Comparison of ENCODE assay signal across 9 mouse cellular contexts in genomic region chr16:8459098-8459497, GRCm38 (mm10). TPM values are rescaled to one million over a fixed set of nuclear protein-coding genes. Genes with fewer than 3 reads are reported as not detected.
DNase-seq lines count a peak whose midpoint lies in the region; ATAC-seq and TF ChIP-seq lines count a peak whose summit lies in the region.
"Had no signal": no experiment of that assay in that cellular context is flagged by ENCODE, and none has a peak within 500 bp of the region (broad histone marks: within the 10 kb centered on the region; RNA-seq: fewer than 3 reads in every experiment).

No protein-coding gene starts in this region.

- H3K27ac ChIP-seq in heart, adult 2 months: no peak overlapping the region
- no peak overlapping the region for H3K27ac ChIP-seq in CH12.LX (ENCODE audit: insufficient read depth, low read depth)

- H3K36me3 ChIP-seq in heart, adult 2 months (ENCODE audit: control insufficient read depth, insufficient read depth, low read length): no peaks in the 10 kb centered on the region
- H3K36me3 ChIP-seq in CH12.LX (replicated peaks in 1 of 2; ENCODE audit: control insufficient read depth in 1 of 2, insufficient read depth in 1 of 2, low read length in 1 of 2): no peaks in the 10 kb centered on the region

- dilution Hi-C loops in CH12.LX (cut with MboI; ENCODE audit: extremely low pct_ligation_motif_present, extremely low pct_unique_long_range_greater_than_20kb, low sequenced_read_pairs): no loop called here

- TF ChIP-seq POLR2A in heart, adult 2 months (IDR thresholded peaks at IDR 0.05; ENCODE audit: insufficient read depth, low read depth, low read length): no peak
- no peak for TF ChIP-seq POLR2A in CH12.LX (IDR thresholded peaks at IDR 0.05; ENCODE audit: low read depth, low read length)

- in situ Hi-C loops in CH12.LX (cut with MboI; ENCODE audit: low pct_ligation_motif_present, low pct_unique_long_range_greater_than_20kb, low sequenced_read_pairs): loop anchor here (5.0 kb wide), 1 partner anchor 47 kb away; no protein-coding TSS in a partner anchor

- H3K9ac ChIP-seq in heart, adult 2 months (ENCODE audit: low read depth, low read length): no peak overlapping the region
- H3K9ac ChIP-seq in CH12.LX (ENCODE audit: insufficient read depth, low read depth): no peak overlapping the region

- peak; percentile 84 for TF ChIP-seq CTCF in heart, adult 2 months (IDR thresholded peaks at IDR 0.05)
- TF ChIP-seq CTCF in CH12.LX (conservative IDR thresholded peaks at IDR 0.05 in 1 of 2, IDR thresholded peaks at IDR 0.05 in 1 of 2; ENCODE audit: low read depth in 2 of 2, low read length in 2 of 2): peak; percentile 87 to 99

- no peak for TF ChIP-seq EP300 in heart, adult 2 months (IDR thresholded peaks at IDR 0.05; ENCODE audit: insufficient read depth, low read depth, low read length)
- TF ChIP-seq EP300 in CH12.LX (IDR thresholded peaks at IDR 0.05; ENCODE audit: low read length): no peak

- H3K27me3 ChIP-seq in heart, adult 2 months (ENCODE audit: control insufficient read depth, insufficient read depth, low read length): no peaks in the 10 kb centered on the region
- H3K27me3 ChIP-seq in CH12.LX (replicated peaks): peaks cover 30% of the 10 kb centered on the region

- intact Hi-C loops in heart, adult 2 months (cut with DNase I): no loop called here

- ATAC-seq in megakaryocyte, adult 5-6 weeks (ENCODE audit: poor library complexity, severe bottlenecking): peak; percentile 92

- no peaks in the 10 kb centered on the region for H3K4me1 ChIP-seq in heart, adult 2 months (ENCODE audit: control insufficient read depth, insufficient read depth, low read length)
- peaks cover 0 to 3% of the 10 kb centered on the region in 2 experiments; a peak in 1 of 4 replicates for H3K4me1 ChIP-seq in CH12.LX (ENCODE audit: control insufficient read depth in 1 of 2, insufficient read depth in 2 of 2)

- 31% methylated on average over 6 of the region's 6 CpGs for WGBS in heart, adult 2 months

- peak; percentile 22 to 64 for DNase-seq in heart, adult 2 months
- no peak for DNase-seq in heart, adult 9 months (ENCODE audit: low spot score in 2 of 2)
- peak; percentile 73 for DNase-seq in CH12.LX (ENCODE audit: extremely low read depth)
- DNase-seq in c-Kit-positive CD71-negative TER-119-negative erythroid progenitor cells, embryonic 14.5 days (ENCODE audit: low read depth): peak; percentile 67
- DNase-seq in forelimb bud, embryonic 11.5 days (ENCODE audit: low read depth, low spot score): peak; percentile 70
- DNase-seq in layer of hippocampus, adult 18-20 months (ENCODE audit: low spot score in 2 of 2): peak; percentile 10 to 62
- DNase-seq in spleen, postnatal 4 days (ENCODE audit: low spot score in 2 of 2): peak; percentile 56 to 84

- H3K4me3 ChIP-seq in heart, adult 2 months: no peak overlapping the region
- no peak overlapping the region for H3K4me3 ChIP-seq in CH12.LX (replicated peaks in 1 of 3; ENCODE audit: low read depth in 2 of 3, low read length in 2 of 3, poor library complexity in 1 of 3)

- H3K4me2 ChIP-seq in CH12.LX (ENCODE audit: insufficient read depth, low read depth, poor library complexity, severe bottlenecking): no peak overlapping the region

- no peaks in the 10 kb centered on the region for H3K9me3 ChIP-seq in CH12.LX (replicated peaks; ENCODE audit: low read length)

- TF ChIP-seq RAD21 in CH12.LX (IDR thresholded peaks at IDR 0.05; ENCODE audit: low read depth, low read length): peak; percentile 68

- no peaks in the 10 kb centered on the region for H3K79me2 ChIP-seq in heart, adult 2 months (replicated peaks; ENCODE audit: control insufficient read depth, insufficient read depth, low read length)
- no peaks in the 10 kb centered on the region for H3K79me2 ChIP-seq in CH12.LX (replicated peaks; ENCODE audit: control insufficient read depth, extremely low read depth, insufficient read depth, poor library complexity, severe bottlenecking)

TF ChIP-seq in CH12.LX, 34 proteins besides CTCF, POLR2A, EP300 and RAD21:
- TF ChIP-seq NELFE (IDR thresholded peaks at IDR 0.05; ENCODE audit: low read depth, low read length): no peak
- peak; percentile 68 for TF ChIP-seq BHLHE40 (IDR thresholded peaks at IDR 0.05; ENCODE audit: low read depth, low read length)
- TF ChIP-seq KAT2A (IDR thresholded peaks at IDR 0.05; ENCODE audit: insufficient replicate concordance, low read length): no peak
- TF ChIP-seq HCFC1 (IDR thresholded peaks at IDR 0.05; ENCODE audit: low read depth, low read length): no peak
- TF ChIP-seq SMC3 (IDR thresholded peaks at IDR 0.05; ENCODE audit: low read depth, low read length): peak; percentile 42
- peak; percentile 17; the same call in 1 of the 2 replicates for TF ChIP-seq MAX (IDR thresholded peaks at IDR 0.05; ENCODE audit: low read length)
TF ChIP-seq in CH12.LX: peak in this region for 3.

RNA-seq across cellular contexts. Expression of gene Mettl22, which starts 11.5 kb away (rescaled TPM):
- total RNA-seq in heart, adult 2 months (2021): 10 to 100 TPM; 29.4 to 35.6 TPM
- 63.1 and 69.1 TPM in 2 replicates for polyA plus RNA-seq in heart, adult 2 months (2012; rRNA removed)
- 25.4 and 39.4 TPM in 2 replicates for total RNA-seq in CH12.LX (2012; rRNA removed)
- 48.6 and 64.2 TPM in 2 replicates for total RNA-seq in CH12.LX (2014; rRNA removed)
- polyA plus RNA-seq in CH12.LX (2012; ENCODE audit: insufficient read length, low read depth): 27.5 and 38.8 TPM in 2 replicates
- total RNA-seq in layer of hippocampus, adult 18-20 months (2021): 10 to 100 TPM; 26.4 TPM
- 2.9 and 6.1 TPM in 2 replicates for total RNA-seq in megakaryocyte, adult 5-6 weeks (2015)
- 2.7 and 4.5 TPM in 2 replicates for total RNA-seq in megakaryocyte, adult 5-6 weeks (2017)

RNA-seq across cellular contexts. Expression of gene Tmem114, which starts 34.2 kb away (rescaled TPM):
- total RNA-seq in heart, adult 2 months (2021): not detected
- polyA plus RNA-seq in heart, adult 2 months (2012; rRNA removed): not detected in 2 replicates
- total RNA-seq in CH12.LX (2012; rRNA removed) (not detected in 2 replicates), CH12.LX (2014; rRNA removed) (not detected in 2 replicates)
- not detected in 2 replicates for polyA plus RNA-seq in CH12.LX (2012; ENCODE audit: insufficient read length, low read depth)
- 1 to 10 TPM; 4.6 to 6.4 TPM for total RNA-seq in layer of hippocampus, adult 18-20 months (2021)
- not detected in 2 replicates for total RNA-seq in megakaryocyte, adult 5-6 weeks (2015)
- not detected in 2 replicates for total RNA-seq in megakaryocyte, adult 5-6 weeks (2017)
- polyA plus RNA-seq: lung, embryonic 16.5 days had no signal

RNA-seq across cellular contexts. Expression of gene Abat, which starts 54.1 kb away (rescaled TPM):
- 1 to 10 TPM; 5.7 to 6.9 TPM for total RNA-seq in heart, adult 2 months (2021)
- polyA plus RNA-seq in heart, adult 2 months (2012; rRNA removed): 11.5 and 16.6 TPM in 2 replicates
- total RNA-seq in CH12.LX (2012; rRNA removed): 0.04 and 0.17 TPM in 2 replicates
- total RNA-seq in CH12.LX (2014; rRNA removed): not detected in 2 replicates
- not detected in 2 replicates for polyA plus RNA-seq in CH12.LX (2012; ENCODE audit: insufficient read length, low read depth)
- total RNA-seq in layer of hippocampus, adult 18-20 months (2021): 100 to 1,000 TPM; 134 to 146 TPM
- 0.02 TPM in 1 of 2 replicates, not detected in the other for total RNA-seq in megakaryocyte, adult 5-6 weeks (2015)
- 0.20 TPM in 1 of 2 replicates, not detected in the other for total RNA-seq in megakaryocyte, adult 5-6 weeks (2017)

Comparison
In these comparisons a context has a peak if more than half of its experiments do, and no peak if none do; other contexts are left out.
1. DNase-seq: peak in heart, adult 2 months (2 of 2), CH12.LX (single experiment), c-Kit-positive CD71-negative TER-119-negative erythroid progenitor cells, embryonic 14.5 days (single experiment), forelimb bud, embryonic 11.5 days (single experiment), layer of hippocampus, adult 18-20 months (2 of 2) and spleen, postnatal 4 days (2 of 2); none in heart, adult 9 months (0 of 2).
2. RNA of gene Tmem114, which starts 34.2 kb away (total RNA-seq): 4.6 to 6.4 TPM in layer of hippocampus, adult 18-20 months; not detected in CH12.LX, not detected in heart, adult 2 months and not detected in megakaryocyte, adult 5-6 weeks; every median in the first group is over 4 times any median in the second.
3. RNA of gene Abat, which starts 54.1 kb away (total RNA-seq): 134 to 146 TPM in layer of hippocampus, adult 18-20 months; 5.7 to 6.9 TPM in heart, adult 2 months, 0.04 to 0.17 TPM in CH12.LX and 0.02 to 0.20 TPM in megakaryocyte, adult 5-6 weeks; every median in the first group is over 10 times any median in the second.